Mouse (Mus musculus) bone marrow macrophage, adult 2 months (primary cell): ENCODE data around the gene Plcb4. TPM values are rescaled to one million over a fixed set of nuclear protein-coding genes. Genes with fewer than 3 reads are reported as not detected.

Source experiments
- H3K27ac ChIP-seq: 2 replicates; pipeline ENCODE4 v1.5.1; 2012; ENCODE audit warnings: low read depth, low read length; ENCODE audit not compliant: insufficient read depth
- H3K4me1 ChIP-seq: 2 replicates; pipeline ENCODE4 v1.6.1; 2012; ENCODE audit warnings: low read length; ENCODE audit not compliant: control insufficient read depth, insufficient read depth
- H3K4me3 ChIP-seq: 2 replicates; pipeline ENCODE4 v1.5.1; 2012; ENCODE audit warnings: mild to moderate bottlenecking, low read length, moderate library complexity; ENCODE audit not compliant: insufficient read depth
- CTCF ChIP-seq: IDR thresholded peaks from 2 replicates; pipeline ENCODE4 v1.5.1; 2012; ENCODE audit warnings: low read depth, mild to moderate bottlenecking, low read length, moderate library complexity
- POLR2A ChIP-seq: IDR thresholded peaks from 2 replicates; pipeline ENCODE4 v1.6.1; 2012; ENCODE audit warnings: mild to moderate bottlenecking, low read depth, low read length, borderline replicate concordance
- polyA plus RNA-seq: library from polyadenylated mRNA; stranded (reverse); fragments of >200 nt; gene quantifications from 2 replicates; pipeline ENCODE4 v1.2.4, GENCODE M21; 2012; ENCODE audit not compliant: missing spikeins, insufficient read depth, insufficient read length

Plcb4 gene
- polyA plus RNA-seq, 1 experiment = 10.2 TPM

GRCm38 (mm10) chr2:135823690-135824089 lies 164.9 kb downstream of the Plcb4 start:
- peaks cover 64% of the 10 kb centered on the region for H3K4me1 ChIP-seq
- TF ChIP-seq CTCF (no peak), POLR2A (no peak)
- H3K4me3 ChIP-seq = no peak overlapping the region

DNA sequence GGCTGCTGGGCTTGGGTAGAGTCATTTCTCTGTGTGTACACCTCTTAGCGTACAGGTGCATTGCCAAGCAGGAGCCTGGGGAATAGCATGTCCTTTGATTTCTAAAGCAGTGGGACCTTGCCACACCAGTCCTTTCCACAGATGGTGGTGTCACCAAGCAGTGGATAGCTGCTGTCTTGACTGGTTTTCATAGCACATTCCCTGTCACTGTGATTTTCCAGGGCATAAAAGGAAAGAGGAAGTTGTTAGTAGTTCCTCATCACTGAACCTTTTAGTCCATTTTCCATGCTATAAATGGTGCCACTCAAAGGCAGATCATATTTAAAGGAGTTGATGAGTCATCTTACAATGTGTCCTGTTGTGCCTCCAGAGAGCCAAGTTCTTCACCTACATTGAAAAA lies 165.9 kb downstream of the Plcb4 start:
- Histone ChIP-seq H3K27ac (peak overlapping the region; percentile 73), H3K4me1 (peaks cover 58% of the 10 kb centered on the region), H3K4me3 (no peak overlapping the region)
- no peak for TF ChIP-seq POLR2A

More at GRCm38 (mm10) chr2:135823690-135824089, 164.9 kb downstream of the Plcb4 start:
- H3K27ac ChIP-seq = no peak overlapping the region

DNA sequence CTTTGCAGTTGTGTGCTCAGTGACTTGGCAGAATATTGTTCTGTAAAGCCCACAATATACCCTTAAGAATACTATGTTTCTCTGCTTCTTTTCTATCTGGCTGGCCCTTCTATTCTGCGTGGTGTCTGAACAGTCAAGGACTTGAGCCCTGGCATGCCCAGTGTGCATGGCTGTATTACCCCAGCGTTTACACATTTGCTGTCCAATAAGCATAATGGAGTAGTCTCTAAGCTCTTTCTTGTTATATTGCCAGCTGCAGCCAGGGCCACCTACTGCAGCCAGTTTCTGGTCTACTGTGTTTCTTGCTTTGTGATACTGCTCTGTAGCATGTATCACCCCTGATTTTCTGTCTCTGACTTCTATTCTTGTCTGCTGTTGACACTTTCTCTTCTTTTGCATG lies 166.8 kb downstream of the Plcb4 start:
- H3K4me1 ChIP-seq = peaks cover 51% of the 10 kb centered on the region
- no peak overlapping the region for H3K27ac ChIP-seq
- no peak overlapping the region for H3K4me3 ChIP-seq
- TF ChIP-seq CTCF (no peak), POLR2A (no peak)

DNA sequence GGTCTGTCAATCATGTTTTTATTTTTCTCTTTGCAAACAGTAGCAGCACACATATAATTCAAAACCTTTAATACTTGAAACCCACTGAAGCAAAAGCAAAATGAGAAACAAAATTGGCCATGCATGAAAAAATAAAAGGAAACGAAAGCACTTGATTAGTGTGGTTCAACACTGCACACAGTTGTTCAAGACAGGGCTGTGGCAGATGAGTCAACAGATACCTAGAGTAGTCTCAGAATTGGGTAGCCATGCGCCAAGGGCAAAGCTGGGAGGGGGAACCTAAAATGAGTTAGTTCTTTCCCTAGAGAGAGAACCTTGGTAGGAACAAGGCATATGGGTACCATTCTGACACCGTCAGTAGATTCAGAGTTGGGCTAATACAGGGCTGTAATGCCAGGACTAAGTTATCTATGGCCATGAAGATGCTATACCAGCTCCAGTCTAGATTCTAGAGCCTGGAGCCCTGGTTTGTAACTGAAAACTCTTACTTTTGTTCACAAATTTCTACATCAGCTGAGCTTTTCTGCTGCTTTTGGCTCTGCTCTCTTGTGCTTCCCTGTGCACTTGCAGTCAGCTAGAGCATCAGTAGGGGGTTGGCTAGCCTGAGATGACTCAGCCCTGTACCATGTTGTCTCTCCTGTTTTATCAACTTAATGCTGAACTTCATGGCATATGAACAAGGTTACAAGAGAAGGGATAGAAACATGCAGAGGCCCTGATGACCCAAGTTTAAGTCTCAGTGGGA lies 168.0 kb downstream of the Plcb4 start:
- Histone ChIP-seq H3K4me3 (no peak overlapping the region), H3K27ac (no peak overlapping the region), H3K4me1 (peaks cover 44% of the 10 kb centered on the region)
- TF ChIP-seq POLR2A = no peak
- no peak for TF ChIP-seq CTCF

DNA sequence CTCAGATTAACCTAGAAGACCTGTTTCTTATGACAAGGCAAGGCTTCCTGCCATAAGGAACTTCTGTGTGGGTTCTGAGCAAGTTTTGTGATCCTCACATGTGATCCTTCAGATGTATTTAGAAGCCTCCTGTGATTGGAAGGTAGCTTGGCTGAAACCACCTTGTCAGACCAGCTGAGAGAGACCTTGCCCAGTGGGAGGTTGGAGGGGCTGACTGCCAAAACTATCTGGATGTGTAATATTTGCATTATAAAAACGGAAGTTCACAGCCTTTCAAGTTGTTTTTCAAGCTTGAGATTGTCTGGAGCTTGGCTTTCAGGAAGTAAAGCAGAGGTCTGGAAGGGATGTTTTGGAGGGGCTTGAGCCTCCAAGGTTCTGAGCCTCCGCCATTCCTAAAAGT lies 169.6 kb downstream of the Plcb4 start:
- no peak for TF ChIP-seq CTCF
- no peak for TF ChIP-seq POLR2A
- no peak overlapping the region for H3K4me3 ChIP-seq
- H3K4me1 ChIP-seq = peaks cover 39% of the 10 kb centered on the region
- no peak overlapping the region for H3K27ac ChIP-seq

- Histone ChIP-seq H3K27ac (no peak overlapping the region), H3K4me1 (peaks cover 5% of the 10 kb centered on the region), H3K4me3 (no peak overlapping the region)
- no peak for TF ChIP-seq CTCF
- TF ChIP-seq POLR2A = no peak
Observed at GRCm38 (mm10) chr2:135833743-135834142, 174.9 kb downstream of the Plcb4 start.

GRCm38 (mm10) chr2:135834435-135834834 lies 175.6 kb downstream of the Plcb4 start:
- Histone ChIP-seq H3K4me1 (peaks cover 5% of the 10 kb centered on the region), H3K27ac (no peak overlapping the region), H3K4me3 (no peak overlapping the region)
- no peak for TF ChIP-seq POLR2A
- TF ChIP-seq CTCF = no peak

- Histone ChIP-seq H3K27ac (no peak overlapping the region), H3K4me3 (no peak overlapping the region), H3K4me1 (peaks cover 5% of the 10 kb centered on the region)
- TF ChIP-seq POLR2A = no peak
- TF ChIP-seq CTCF = no peak
Observed at GRCm38 (mm10) chr2:135835911-135836310, 177.1 kb downstream of the Plcb4 start.

GRCm38 (mm10) chr2:135836426-135836825 lies 177.6 kb downstream of the Plcb4 start:
- Histone ChIP-seq H3K27ac (no peak overlapping the region), H3K4me1 (peaks cover 5% of the 10 kb centered on the region), H3K4me3 (no peak overlapping the region)
- TF ChIP-seq POLR2A = no peak
- no peak for TF ChIP-seq CTCF

DNA sequence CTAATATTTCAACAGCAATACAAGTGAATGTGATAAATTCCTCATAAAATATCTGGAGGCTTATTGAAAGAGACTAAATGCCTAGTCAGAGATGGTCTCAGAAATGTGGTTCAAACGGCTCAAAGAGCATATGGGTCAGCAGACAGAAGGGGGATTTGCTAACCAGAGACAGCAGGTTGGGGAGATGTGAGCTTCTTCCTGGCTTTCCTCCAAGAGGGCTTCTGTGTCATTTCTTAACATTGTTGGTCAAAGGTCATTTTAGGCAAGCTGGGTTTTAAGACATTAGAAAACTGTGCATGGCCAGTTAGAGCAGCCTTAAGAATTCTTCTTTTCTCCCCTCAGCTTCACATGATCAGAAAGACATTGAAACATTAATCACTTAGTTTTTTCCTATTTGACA lies 178.9 kb downstream of the Plcb4 start:
- Histone ChIP-seq H3K27ac (no peak overlapping the region), H3K4me3 (no peak overlapping the region), H3K4me1 (peaks cover 5% of the 10 kb centered on the region)
- TF ChIP-seq CTCF (no peak), POLR2A (no peak)
